Mouse (Mus musculus): ENCODE measurements around the gene Neurl4. TPM values are rescaled to one million over a fixed set of nuclear protein-coding genes. Genes with fewer than 3 reads are reported as not detected.

The Neurl4 gene
- total and polyA plus RNA-seq, 2 experiments from 2014 or later: 4.5 to 59.5 TPM

- H3K4me2 ChIP-seq (ENCODE audit: low read depth, low read length): no peak overlapping the region
- DNase-seq (ENCODE audit: low spot score) (no peak), ATAC-seq (ENCODE audit: insufficient read depth, low read depth) (no peak)
- H3K27me3 ChIP-seq (ENCODE audit: control insufficient read depth, insufficient read depth, low read length): no peaks in the 10 kb centered on the region
- TF ChIP-seq CTCF (IDR thresholded peaks at IDR 0.05; ENCODE audit: low read depth) (no peak), EP300 (IDR thresholded peaks at IDR 0.05; ENCODE audit: low read depth) (no peak)
- no peaks in the 10 kb centered on the region for H3K4me1 ChIP-seq (ENCODE audit: control insufficient read depth, insufficient read depth)
- H3K27ac ChIP-seq (ENCODE audit: low read depth): no peak overlapping the region
- no peaks in the 10 kb centered on the region for H3K36me3 ChIP-seq (replicated peaks; ENCODE audit: control insufficient read depth, insufficient read depth, low read length)
- 59% methylated on average over 4 of the region's 4 CpGs for WGBS
- H3K9me3 ChIP-seq (replicated peaks; ENCODE audit: control insufficient read depth, low read length): no peaks in the 10 kb centered on the region
- H3K4me3 ChIP-seq (ENCODE audit: low read depth, low read length): no peak overlapping the region
- no peak overlapping the region for H3K9ac ChIP-seq (replicated peaks; ENCODE audit: low read depth, low read length)
Measured at GRCm38 (mm10) chr11:69872451-69872850, 28.4 kb upstream of the Neurl4 start.

DNA sequence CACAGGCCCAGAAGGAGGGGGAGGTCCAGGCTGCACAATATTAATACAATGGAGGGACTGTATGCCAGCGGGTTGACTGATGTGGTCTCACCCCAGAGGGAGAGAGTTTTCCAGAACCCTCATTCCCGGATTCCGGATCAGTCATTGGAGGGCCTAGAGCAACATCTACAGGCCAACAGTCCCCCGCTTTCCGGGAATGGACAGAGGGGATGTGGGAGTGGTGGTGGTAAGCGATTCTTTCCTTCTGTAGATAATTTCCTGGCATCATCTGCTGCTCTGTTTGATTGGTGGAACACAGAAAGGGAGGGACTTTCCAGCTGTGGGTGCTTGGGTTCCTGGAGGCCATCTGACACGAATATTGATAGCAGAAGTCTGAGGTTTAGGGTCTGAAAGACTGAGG is 24.7 kb upstream of the Neurl4 start:
- TF ChIP-seq CTCF (IDR thresholded peaks at IDR 0.05; ENCODE audit: low read depth) (no peak; the same call in 1 of the 2 replicates), EP300 (IDR thresholded peaks at IDR 0.05; ENCODE audit: low read depth) (peak; percentile 77; the same call in 1 of the 2 replicates)
- Histone ChIP-seq H3K4me2 (ENCODE audit: low read depth, low read length) (peak overlapping the region; percentile 46), H3K9ac (replicated peaks; ENCODE audit: low read depth, low read length) (no peak overlapping the region), H3K4me1 (ENCODE audit: control insufficient read depth, insufficient read depth) (peaks cover 1% of the 10 kb centered on the region; the same call in 1 of the 2 replicates), H3K36me3 (replicated peaks; ENCODE audit: control insufficient read depth, insufficient read depth, low read length) (no peaks in the 10 kb centered on the region), H3K9me3 (replicated peaks; ENCODE audit: control insufficient read depth, low read length) (no peaks in the 10 kb centered on the region), H3K27ac (ENCODE audit: low read depth) (peak overlapping the region; percentile 79), H3K4me3 (ENCODE audit: low read depth, low read length) (no peak overlapping the region), H3K27me3 (ENCODE audit: control insufficient read depth, insufficient read depth, low read length) (no peaks in the 10 kb centered on the region)
- ATAC-seq (ENCODE audit: insufficient read depth, low read depth) (peak; percentile 56), DNase-seq (ENCODE audit: low spot score) (peak; percentile 74)
- 40% methylated on average over 7 of the region's 7 CpGs for WGBS

GRCm38 (mm10) chr11:69876867-69877266 is 24.0 kb upstream of the Neurl4 start:
- H3K4me3 ChIP-seq (ENCODE audit: low read depth, low read length): no peak overlapping the region
- peak; percentile 87 for DNase-seq (ENCODE audit: low spot score)
- peak overlapping the region; percentile 79 for H3K27ac ChIP-seq (ENCODE audit: low read depth)
- 5% methylated on average over 12 of the region's 12 CpGs for WGBS
- H3K27me3 ChIP-seq (ENCODE audit: control insufficient read depth, insufficient read depth, low read length): no peaks in the 10 kb centered on the region
- peaks cover 8% of the 10 kb centered on the region; the same call in 1 of the 2 replicates for H3K4me1 ChIP-seq (ENCODE audit: control insufficient read depth, insufficient read depth)
- no peaks in the 10 kb centered on the region for H3K36me3 ChIP-seq (replicated peaks; ENCODE audit: control insufficient read depth, insufficient read depth, low read length)
- H3K4me2 ChIP-seq (ENCODE audit: low read depth, low read length): peak overlapping the region; percentile 46
- H3K9me3 ChIP-seq (replicated peaks; ENCODE audit: control insufficient read depth, low read length): no peaks in the 10 kb centered on the region
- peak; percentile 40; the same call in 1 of the 2 replicates for ATAC-seq (ENCODE audit: insufficient read depth, low read depth)
- H3K9ac ChIP-seq (replicated peaks; ENCODE audit: low read depth, low read length): no peak overlapping the region; the same call in 1 of the 2 replicates
- TF ChIP-seq CTCF (IDR thresholded peaks at IDR 0.05; ENCODE audit: low read depth): peak; percentile 94
- TF ChIP-seq EP300 (IDR thresholded peaks at IDR 0.05; ENCODE audit: low read depth): no peak

GRCm38 (mm10) chr11:69877878-69878277 is 23.0 kb upstream of the Neurl4 start, which contains the start of gene Tmem95:
Gene Tmem95 (minus strand): TSS chr11:69878018.
- peak within 1 kb of the TSS; percentile 81 for H3K4me2 ChIP-seq (ENCODE audit: low read depth, low read length)
- H3K9me3 ChIP-seq (replicated peaks; ENCODE audit: control insufficient read depth, low read length): no peaks in the 10 kb centered on the region
- TF ChIP-seq CTCF (IDR thresholded peaks at IDR 0.05; ENCODE audit: low read depth): no peak
- no peak for TF ChIP-seq EP300 (IDR thresholded peaks at IDR 0.05; ENCODE audit: low read depth)
- H3K27ac ChIP-seq (ENCODE audit: low read depth): peak within 1 kb of the TSS; percentile 79; the same call in 1 of the 2 replicates
- H3K4me3 ChIP-seq (ENCODE audit: low read depth, low read length): no peak within 1 kb of the TSS
- ATAC-seq (ENCODE audit: insufficient read depth, low read depth): no peak
- no peaks in the 10 kb centered on the region for H3K27me3 ChIP-seq (ENCODE audit: control insufficient read depth, insufficient read depth, low read length)
- H3K4me1 ChIP-seq (ENCODE audit: control insufficient read depth, insufficient read depth): peaks cover 8% of the 10 kb centered on the region; the same call in 1 of the 2 replicates
- no peak for DNase-seq (ENCODE audit: low spot score)
- no peaks in the 10 kb centered on the region for H3K36me3 ChIP-seq (replicated peaks; ENCODE audit: control insufficient read depth, insufficient read depth, low read length)
- no peak within 1 kb of the TSS; the same call in 1 of the 2 replicates for H3K9ac ChIP-seq (replicated peaks; ENCODE audit: low read depth, low read length)
- 84% methylated on average over 11 of the region's 11 CpGs for WGBS

GRCm38 (mm10) chr11:69878399-69878798 is 22.5 kb upstream of the Neurl4 start:
- no peak for ATAC-seq (ENCODE audit: insufficient read depth, low read depth)
- Histone ChIP-seq H3K9me3 (replicated peaks; ENCODE audit: control insufficient read depth, low read length) (no peaks in the 10 kb centered on the region), H3K9ac (replicated peaks; ENCODE audit: low read depth, low read length) (no peak overlapping the region), H3K4me3 (ENCODE audit: low read depth, low read length) (no peak overlapping the region), H3K4me1 (ENCODE audit: control insufficient read depth, insufficient read depth) (peaks cover 8% of the 10 kb centered on the region; the same call in 1 of the 2 replicates), H3K27me3 (ENCODE audit: control insufficient read depth, insufficient read depth, low read length) (no peaks in the 10 kb centered on the region), H3K36me3 (replicated peaks; ENCODE audit: control insufficient read depth, insufficient read depth, low read length) (no peaks in the 10 kb centered on the region), H3K4me2 (ENCODE audit: low read depth, low read length) (0 out of 2 replicates have a peak overlapping the region, but pooled peaks have one; percentile 81), H3K27ac (ENCODE audit: low read depth) (no peak overlapping the region)
- WGBS: 69% methylated on average over 3 of the region's 3 CpGs
- no peak for TF ChIP-seq CTCF (IDR thresholded peaks at IDR 0.05; ENCODE audit: low read depth)
- TF ChIP-seq EP300 (IDR thresholded peaks at IDR 0.05; ENCODE audit: low read depth): no peak
- no peak for DNase-seq (ENCODE audit: low spot score)

GRCm38 (mm10) chr11:69878952-69879351 is 21.9 kb upstream of the Neurl4 start:
- Histone ChIP-seq H3K27me3 (ENCODE audit: control insufficient read depth, insufficient read depth, low read length) (no peaks in the 10 kb centered on the region), H3K9me3 (replicated peaks; ENCODE audit: control insufficient read depth, low read length) (no peaks in the 10 kb centered on the region), H3K9ac (replicated peaks; ENCODE audit: low read depth, low read length) (no peak overlapping the region), H3K4me1 (ENCODE audit: control insufficient read depth, insufficient read depth) (peaks cover 8% of the 10 kb centered on the region; the same call in 1 of the 2 replicates), H3K36me3 (replicated peaks; ENCODE audit: control insufficient read depth, insufficient read depth, low read length) (no peaks in the 10 kb centered on the region), H3K4me3 (ENCODE audit: low read depth, low read length) (0 out of 2 replicates have a peak overlapping the region, but pooled peaks have one; percentile 58), H3K4me2 (ENCODE audit: low read depth, low read length) (peak overlapping the region; percentile 81; the same call in 1 of the 2 replicates), H3K27ac (ENCODE audit: low read depth) (no peak overlapping the region)
- no peak for TF ChIP-seq EP300 (IDR thresholded peaks at IDR 0.05; ENCODE audit: low read depth)
- no peak for TF ChIP-seq CTCF (IDR thresholded peaks at IDR 0.05; ENCODE audit: low read depth)
- no peak for DNase-seq (ENCODE audit: low spot score)
- WGBS: 82% methylated on average over 6 of the region's 6 CpGs
- no peak for ATAC-seq (ENCODE audit: insufficient read depth, low read depth)

All from heart, postnatal 0 days (tissue).